In genomic region chr4:131977201-131977600, GRCm38 (mm10) we compare ENCODE assay signal across 8 mouse cellular contexts. TPM values are rescaled to one million over a fixed set of nuclear protein-coding genes. Genes with fewer than 3 reads are reported as not detected.
A peak's percentile ranks its signal among the peaks of the same experiment; 100 is the strongest.
DNase-seq lines count a peak whose midpoint lies in the region; ATAC-seq and TF ChIP-seq lines count a peak whose summit lies in the region.

No protein-coding gene starts in this region.

- TF ChIP-seq POLR2A in olfactory bulb, adult 2 months (IDR thresholded peaks at IDR 0.05; ENCODE audit: insufficient read depth, low read depth, low read length) = no peak
- no peak for TF ChIP-seq POLR2A in thymus, adult 2 months (IDR thresholded peaks at IDR 0.05; ENCODE audit: control insufficient read depth, extremely low read depth, insufficient read depth, low read length, poor library complexity)

- no peak overlapping the region for H3K4me3 ChIP-seq in midbrain, embryonic 11.5 days (ENCODE audit: low read depth, low read length)
- no peak overlapping the region for H3K4me3 ChIP-seq in midbrain, embryonic 13.5 days (replicated peaks)
- H3K4me3 ChIP-seq in limb, embryonic 11.5 days (ENCODE audit: low read depth, low read length) = no peak overlapping the region
- H3K4me3 ChIP-seq in olfactory bulb, adult 2 months (ENCODE audit: insufficient read depth, low read depth, low read length) = no peak overlapping the region
- H3K4me3 ChIP-seq in thymus, adult 2 months (ENCODE audit: control insufficient read depth, insufficient read depth, low read length) = no peak overlapping the region

- no peak overlapping the region for H3K9ac ChIP-seq in midbrain, embryonic 11.5 days (ENCODE audit: low read length)
- H3K9ac ChIP-seq in midbrain, embryonic 13.5 days (replicated peaks) = no peak overlapping the region
- H3K9ac ChIP-seq in limb, embryonic 11.5 days (ENCODE audit: low read length) = no peak overlapping the region

- H3K4me1 ChIP-seq in midbrain, embryonic 11.5 days (ENCODE audit: control insufficient read depth, insufficient read depth, low read length) = 0 out of 2 replicates have a peak, but pooled peaks cover 2% of the 10 kb centered on the region
- peaks cover 3% of the 10 kb centered on the region for H3K4me1 ChIP-seq in midbrain, embryonic 13.5 days (replicated peaks)
- H3K4me1 ChIP-seq in limb, embryonic 11.5 days (ENCODE audit: control insufficient read depth, insufficient read depth, low read length) = no peaks in the 10 kb centered on the region
- no peaks in the 10 kb centered on the region for H3K4me1 ChIP-seq in olfactory bulb, adult 2 months (ENCODE audit: control insufficient read depth, insufficient read depth, low read length)
- no peaks in the 10 kb centered on the region for H3K4me1 ChIP-seq in thymus, adult 2 months (replicated peaks; ENCODE audit: control insufficient read depth, insufficient read depth, low read length)

- no peak overlapping the region for H3K27ac ChIP-seq in midbrain, embryonic 11.5 days (ENCODE audit: low read depth, low read length)
- H3K27ac ChIP-seq in midbrain, embryonic 13.5 days = no peak overlapping the region
- no peak overlapping the region for H3K27ac ChIP-seq in limb, embryonic 11.5 days (replicated peaks; ENCODE audit: low read depth, low read length)
- H3K27ac ChIP-seq in olfactory bulb, adult 2 months (ENCODE audit: insufficient read depth, low read depth, low read length) = no peak overlapping the region
- no peak overlapping the region for H3K27ac ChIP-seq in thymus, adult 2 months (ENCODE audit: control insufficient read depth, insufficient read depth, low read length)

- H3K27me3 ChIP-seq in midbrain, embryonic 11.5 days (ENCODE audit: control insufficient read depth, insufficient read depth, low read length) = no peaks in the 10 kb centered on the region
- no peaks in the 10 kb centered on the region for H3K27me3 ChIP-seq in midbrain, embryonic 13.5 days
- no peaks in the 10 kb centered on the region for H3K27me3 ChIP-seq in limb, embryonic 11.5 days (ENCODE audit: control insufficient read depth, insufficient read depth, low read length)
- no peaks in the 10 kb centered on the region for H3K27me3 ChIP-seq in thymus, adult 2 months (ENCODE audit: control insufficient read depth, insufficient read depth, low read length)

- peak; percentile 97 for DNase-seq in midbrain, embryonic 11.5 days (ENCODE audit: low spot score, missing footprints)
- peak; percentile 74 for DNase-seq in cerebellum, adult 11 months
- DNase-seq in frontal cortex, postnatal 10 days (ENCODE audit: low spot score in 2 of 2) = peak; percentile 18 to 77
- peak; percentile 89 for DNase-seq in limb, embryonic 11.5 days (ENCODE audit: low spot score)
- DNase-seq in thymus, adult 2 months = peak; percentile 73

- no peak overlapping the region for H3K4me2 ChIP-seq in midbrain, embryonic 11.5 days
- no peak overlapping the region for H3K4me2 ChIP-seq in midbrain, embryonic 13.5 days (replicated peaks)
- no peak overlapping the region for H3K4me2 ChIP-seq in limb, embryonic 11.5 days (ENCODE audit: low read depth, severe bottlenecking)

- H3K9me3 ChIP-seq in midbrain, embryonic 11.5 days (ENCODE audit: control insufficient read depth, low read length) = no peaks in the 10 kb centered on the region
- no peaks in the 10 kb centered on the region for H3K9me3 ChIP-seq in midbrain, embryonic 13.5 days
- H3K9me3 ChIP-seq in limb, embryonic 11.5 days (ENCODE audit: control insufficient read depth, low read length) = no peaks in the 10 kb centered on the region

- WGBS in midbrain, embryonic 11.5 days = 27% methylated on average over 4 of the region's 4 CpGs
- WGBS in midbrain, embryonic 13.5 days = 25% methylated on average over 4 of the region's 4 CpGs
- 34% methylated on average over 4 of the region's 4 CpGs for WGBS in limb, embryonic 11.5 days
- WGBS in olfactory bulb, adult 2 months = 22% methylated on average over 4 of the region's 4 CpGs
- WGBS in thymus, adult 2 months = 28% methylated on average over 4 of the region's 4 CpGs

- ATAC-seq in midbrain, embryonic 11.5 days (ENCODE audit: low FRiP score) = no peak
- no peak for ATAC-seq in midbrain, embryonic 13.5 days
- ATAC-seq in inflammation-experienced regulatory T-cells, adult 6 months = peak; percentile 68
- no peak for ATAC-seq in limb, embryonic 11.5 days (ENCODE audit: insufficient number of reproducible peaks, low FRiP score, low TSS enrichment, low read depth)

- H3K36me3 ChIP-seq in midbrain, embryonic 11.5 days (ENCODE audit: control insufficient read depth, insufficient read depth, low read length) = peaks cover 31% of the 10 kb centered on the region
- H3K36me3 ChIP-seq in midbrain, embryonic 13.5 days = peaks cover 64% of the 10 kb centered on the region
- peaks cover 13% of the 10 kb centered on the region; the same call in 1 of the 2 replicates for H3K36me3 ChIP-seq in limb, embryonic 11.5 days (ENCODE audit: control insufficient read depth, insufficient read depth, low read length)
- peaks cover 59% of the 10 kb centered on the region for H3K36me3 ChIP-seq in thymus, adult 2 months (ENCODE audit: control insufficient read depth, insufficient read depth, low read length)

- peak; percentile 62 for TF ChIP-seq CTCF in olfactory bulb, adult 2 months (IDR thresholded peaks at IDR 0.05; ENCODE audit: insufficient read depth, low read depth, low read length)
- TF ChIP-seq CTCF in thymus, adult 2 months (IDR thresholded peaks at IDR 0.05; ENCODE audit: borderline replicate concordance, control insufficient read depth, extremely low read depth, insufficient read depth, low read length, poor library complexity) = peak; percentile 69; the same call in 1 of the 2 replicates

RNA-seq across cellular contexts. Expression of gene Tmem200b, which starts 55.6 kb away (rescaled TPM):
- polyA plus RNA-seq in midbrain, embryonic 11.5 days (2014; fragmentation: Nextera tagmentation; extraction: Ambion mirVana) = 0.79 and 0.84 TPM in 2 replicates
- not detected in 2 replicates for polyA plus RNA-seq in midbrain, embryonic 13.5 days (2015; fragmentation: Nextera tagmentation; extraction: Ambion mirVana)
- not detected for polyA plus RNA-seq in inflammation-experienced regulatory T-cells, adult 6 months (2017; shearing (Covaris generic))
- 1.3 and 2.4 TPM in 2 replicates for polyA plus RNA-seq in limb, embryonic 11.5 days (2014; fragmentation: Nextera tagmentation; extraction: Ambion mirVana)
- not detected in 2 replicates for polyA plus RNA-seq in olfactory bulb, adult 2 months (2012; ENCODE audit: insufficient read depth, insufficient read length, low replicate concordance, missing spikeins)
- 4.9 and 6.0 TPM in 2 replicates for polyA plus RNA-seq in thymus, adult 2 months (2012; rRNA removed)
